Mouse (Mus musculus) midbrain, embryonic 16.5 days (tissue): ENCODE data around the gene Gpr55. TPM values are rescaled to one million over a fixed set of nuclear protein-coding genes. Genes with fewer than 3 reads are reported as not detected.
"Not testable (repeated sequence)": the region's sequence is repeated elsewhere in the genome, so short reads cannot be mapped to it uniquely, and the experiment has no call there.

Source experiments
- ATAC-seq: fragments of 200-750 bp; cut with Nextera tagmentation; 2 replicates; pipeline ENCODE4 v1.8.0; 2017; ENCODE audit warnings: moderate TSS enrichment
- H3K27ac ChIP-seq: fragments of 300-500 bp; sonication (generic); 2 replicates; pipeline ENCODE4 v1.5.1; 2014; ENCODE audit warnings: mild to moderate bottlenecking, low read length, mixed read lengths
- H3K27me3 ChIP-seq: fragments of 300-500 bp; sonication (generic); 2 replicates; pipeline ENCODE4 v1.6.1; 2014; ENCODE audit warnings: low read depth, low read length, mixed read lengths; ENCODE audit not compliant: control insufficient read depth, insufficient read depth
- H3K36me3 ChIP-seq: fragments of 300-500 bp; sonication (generic); 2 replicates; pipeline ENCODE4 v1.6.1; 2014; ENCODE audit warnings: mild to moderate bottlenecking, low read length, moderate library complexity, mixed read lengths; ENCODE audit not compliant: control insufficient read depth, insufficient read depth
- H3K4me1 ChIP-seq: fragments of 300-500 bp; sonication (generic); 2 replicates; pipeline ENCODE4 v1.6.1; 2014; ENCODE audit warnings: mild to moderate bottlenecking, low read length, mixed read lengths; ENCODE audit not compliant: control insufficient read depth, insufficient read depth
- H3K4me2 ChIP-seq: fragments of 300-500 bp; sonication (generic); 2 replicates; pipeline ENCODE4 v1.6.1; 2014; ENCODE audit warnings: mild to moderate bottlenecking, low read length, mixed read lengths
- H3K4me3 ChIP-seq: fragments of 300-500 bp; sonication (generic); 2 replicates; pipeline ENCODE4 v1.5.1; 2014; ENCODE audit warnings: low read depth, mild to moderate bottlenecking, low read length, moderate library complexity, mixed read lengths
- H3K9ac ChIP-seq: fragments of 300-500 bp; sonication (generic); 2 replicates; pipeline ENCODE4 v1.6.1; 2014; ENCODE audit warnings: low read depth, low read length, mixed read lengths
- H3K9me3 ChIP-seq: fragments of 300-500 bp; sonication (generic); replicated peaks from 2 replicates; pipeline ENCODE4 v1.6.1; 2014; ENCODE audit warnings: mild to moderate bottlenecking, low read length, mixed read lengths; ENCODE audit not compliant: control insufficient read depth, poor library complexity, severe bottlenecking
- WGBS: fragments of 180-500 bp; shearing (Covaris S2); extraction: QIAGEN DNeasy Blood & Tissue Kit; methylation state at CpG from one replicate; pipeline ENCODE4 v1.1.7; 2014; 5-methylcytosine and 5-hydroxymethylcytosine counted together
- polyA plus RNA-seq: library from polyadenylated mRNA; unstranded; fragments of >200 nt; fragmentation: Nextera tagmentation; extraction: Ambion mirVana; gene quantifications from 2 replicates; pipeline ENCODE4 v1.2.1, GENCODE M21; 2015

Gpr55 gene
- polyA plus RNA-seq, 1 experiment from 2014 or later, result 0.13 TPM

DNA sequence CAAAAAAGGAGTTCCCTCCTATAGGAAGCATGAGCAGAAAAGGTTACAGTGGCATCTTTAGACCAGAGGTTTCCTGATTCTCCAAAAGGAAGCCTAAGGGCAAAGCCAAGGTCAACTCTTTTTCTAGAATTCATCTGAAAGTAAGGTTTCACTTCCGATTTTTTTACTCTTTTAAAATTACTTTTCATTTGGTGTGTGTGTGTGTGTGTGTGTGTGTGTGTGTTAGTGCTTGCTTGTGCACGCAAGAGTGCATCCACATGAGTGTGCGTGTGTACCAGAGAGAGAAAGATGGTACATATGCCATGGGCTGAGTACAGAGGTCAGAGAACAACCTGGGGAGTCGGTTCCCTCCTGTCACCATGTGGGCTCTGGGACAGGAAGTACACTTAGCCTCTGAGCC lies 28.1 kb upstream of the Gpr55 start:
- ATAC-seq, H3K27ac ChIP-seq, H3K4me1 ChIP-seq, H3K9me3 ChIP-seq, H3K4me2 ChIP-seq, H3K27me3 ChIP-seq, H3K4me3 ChIP-seq, H3K36me3 ChIP-seq, H3K9ac ChIP-seq: not testable (repeated sequence)
- 87% methylated on average over 4 of the region's 4 CpGs for WGBS

- Histone ChIP-seq H3K4me2 (no peak overlapping the region), H3K36me3 (no peaks in the 10 kb centered on the region), H3K4me1 (no peaks in the 10 kb centered on the region), H3K9me3 (no peaks in the 10 kb centered on the region), H3K27ac (no peak overlapping the region), H3K4me3 (no peak overlapping the region), H3K27me3 (no peaks in the 10 kb centered on the region), H3K9ac (no peak overlapping the region)
- no peak for ATAC-seq
- 76% methylated on average over 4 of the region's 4 CpGs for WGBS
These were observed 27.5 kb upstream of the Gpr55 start for GRCm38 (mm10) chr1:85988351-85988750.

DNA sequence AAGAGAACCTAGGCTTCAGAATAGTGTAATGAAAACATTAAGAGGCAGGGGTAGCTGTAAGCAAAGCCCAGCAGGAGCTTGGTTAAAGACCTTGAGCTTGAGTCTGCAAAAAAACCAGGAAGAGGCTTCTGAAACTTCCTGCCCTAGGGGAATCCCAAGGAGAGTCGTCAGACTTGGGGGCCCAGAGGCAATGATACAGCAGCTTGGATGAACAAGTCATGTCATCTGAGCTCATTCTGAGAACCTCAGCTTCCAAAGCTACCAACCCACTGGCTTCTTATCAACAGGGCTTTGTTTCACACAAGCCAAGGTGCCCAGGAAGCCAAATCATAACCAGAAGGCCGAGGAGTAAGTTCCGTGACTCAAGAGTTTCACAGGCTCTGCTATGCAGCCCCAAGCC lies 25.0 kb upstream of the Gpr55 start:
- H3K9me3 ChIP-seq, result no peaks in the 10 kb centered on the region
- H3K4me2 ChIP-seq, result no peak overlapping the region
- H3K27ac ChIP-seq, result no peak overlapping the region
- H3K9ac ChIP-seq, result no peak overlapping the region
- H3K4me3 ChIP-seq, result no peak overlapping the region
- H3K4me1 ChIP-seq, result no peaks in the 10 kb centered on the region
- ATAC-seq, result no peak
- WGBS, result 92% methylated on average over 3 of the region's 3 CpGs
- no peaks in the 10 kb centered on the region for H3K36me3 ChIP-seq
- H3K27me3 ChIP-seq, result no peaks in the 10 kb centered on the region

DNA sequence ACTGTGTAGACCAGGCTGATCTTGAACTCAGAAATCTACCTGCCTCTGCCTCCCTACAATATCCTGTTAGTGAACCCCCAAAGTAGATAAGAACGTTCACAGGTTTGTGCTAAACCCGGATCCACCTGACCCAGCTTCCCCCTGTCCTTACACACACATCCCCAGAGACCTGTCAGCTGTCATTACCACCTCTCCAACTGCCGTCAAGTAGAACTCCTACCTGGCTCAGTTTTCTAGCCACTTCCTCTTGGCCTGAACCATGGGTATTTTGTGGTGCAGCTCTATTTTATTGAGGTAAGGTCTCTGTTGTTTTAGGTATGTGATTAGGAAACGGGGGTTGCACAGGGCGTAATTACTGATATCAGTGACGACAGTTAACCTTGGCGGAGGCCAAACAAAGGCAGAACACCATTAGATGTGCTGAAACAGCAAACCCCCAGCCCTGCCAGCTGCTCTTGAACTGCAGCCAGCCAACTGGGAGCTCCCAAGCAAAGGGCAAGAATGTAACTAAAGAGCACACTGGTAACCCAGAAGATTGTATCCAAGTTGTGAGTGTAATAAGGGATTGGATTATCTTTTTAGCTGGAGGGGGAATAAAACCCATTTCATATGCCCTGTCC lies 21.0 kb upstream of the Gpr55 start:
- no peaks in the 10 kb centered on the region for H3K9me3 ChIP-seq
- H3K4me3 ChIP-seq, result no peak overlapping the region
- no peaks in the 10 kb centered on the region for H3K4me1 ChIP-seq
- H3K4me2 ChIP-seq, result no peak overlapping the region
- ATAC-seq, result no peak
- WGBS, result 77% methylated on average over 7 of the region's 7 CpGs
- H3K9ac ChIP-seq, result no peak overlapping the region
- no peaks in the 10 kb centered on the region for H3K36me3 ChIP-seq
- H3K27me3 ChIP-seq, result no peaks in the 10 kb centered on the region
- no peak overlapping the region for H3K27ac ChIP-seq

DNA sequence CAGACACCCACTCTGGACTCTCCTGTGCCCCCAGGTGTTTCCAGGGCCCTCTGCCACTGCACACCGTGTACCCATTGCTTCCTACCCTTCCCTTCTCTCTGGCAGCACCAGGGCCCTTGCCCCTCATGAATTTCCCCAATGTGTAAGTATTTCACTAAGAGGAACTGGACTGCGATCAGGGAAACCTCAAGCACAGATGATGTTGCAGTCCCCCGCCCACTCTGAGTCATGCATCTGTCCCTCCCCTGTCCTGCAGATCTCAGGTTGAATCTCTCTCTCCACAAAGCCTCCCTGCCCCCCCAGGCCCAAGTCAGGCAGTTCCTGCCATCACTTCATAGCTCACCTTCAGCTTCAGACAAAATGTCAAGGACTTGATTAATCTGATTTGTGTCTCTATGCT lies 16.9 kb upstream of the Gpr55 start:
- no peaks in the 10 kb centered on the region for H3K9me3 ChIP-seq
- H3K27me3 ChIP-seq, result no peaks in the 10 kb centered on the region
- H3K36me3 ChIP-seq, result no peaks in the 10 kb centered on the region
- no peak overlapping the region for H3K4me3 ChIP-seq
- no peak overlapping the region for H3K27ac ChIP-seq
- no peak overlapping the region for H3K9ac ChIP-seq
- 75% methylated on average over 3 of the region's 3 CpGs for WGBS
- H3K4me2 ChIP-seq, result no peak overlapping the region
- H3K4me1 ChIP-seq, result no peaks in the 10 kb centered on the region
- ATAC-seq, result no peak

GRCm38 (mm10) chr1:85973468-85973877 lies 12.7 kb upstream of the Gpr55 start:
- H3K4me2 ChIP-seq, result no peak overlapping the region
- no peaks in the 10 kb centered on the region for H3K9me3 ChIP-seq
- 89% methylated on average over 2 of the region's 2 CpGs for WGBS
- no peak overlapping the region for H3K27ac ChIP-seq
- H3K9ac ChIP-seq, result no peak overlapping the region
- H3K36me3 ChIP-seq, result no peaks in the 10 kb centered on the region
- H3K4me3 ChIP-seq, result no peak overlapping the region
- no peaks in the 10 kb centered on the region for H3K27me3 ChIP-seq
- no peak for ATAC-seq
- no peaks in the 10 kb centered on the region for H3K4me1 ChIP-seq

DNA sequence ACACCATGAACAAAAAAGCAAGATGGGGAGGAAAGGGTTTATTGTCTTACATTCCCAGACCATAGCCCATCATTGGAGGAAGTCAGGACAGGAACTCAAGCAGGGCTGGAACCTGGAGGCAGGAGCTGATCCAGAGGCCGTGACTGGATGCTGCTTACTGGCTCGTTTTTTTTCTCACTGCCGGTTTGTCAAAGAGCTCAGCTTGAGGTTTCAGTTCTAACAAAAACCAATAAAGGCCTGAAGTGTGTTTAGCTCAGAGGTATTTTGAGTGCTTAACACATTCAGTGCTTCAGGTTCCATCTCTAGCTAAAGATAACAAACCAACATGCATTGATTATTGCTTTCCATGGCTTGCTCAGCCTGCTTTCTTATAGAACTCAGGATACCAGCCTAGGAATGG lies 11.5 kb upstream of the Gpr55 start:
- ATAC-seq, result no peak

DNA sequence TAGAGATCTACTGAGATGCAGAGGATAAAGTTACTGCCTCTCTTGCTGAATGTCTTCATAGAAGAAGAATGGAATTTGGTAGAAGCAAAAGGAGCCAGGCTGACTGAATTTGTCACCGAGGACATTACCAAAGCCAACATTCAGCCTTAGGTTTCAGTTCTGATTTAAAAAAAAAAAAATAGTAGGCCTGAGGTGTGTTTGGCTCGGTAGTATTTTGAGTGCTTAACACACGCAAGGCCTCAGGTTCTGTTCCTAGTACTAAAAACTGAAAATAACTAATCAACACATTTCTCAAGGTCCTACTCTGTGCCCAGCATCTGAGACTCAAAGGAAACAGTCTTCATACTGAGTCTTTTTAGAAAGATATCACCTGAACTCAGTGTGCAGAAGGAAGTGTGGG lies 10.3 kb upstream of the Gpr55 start:
- H3K27me3 ChIP-seq, result no peaks in the 10 kb centered on the region
- no peak for ATAC-seq
- 95% methylated on average over 3 of the region's 3 CpGs for WGBS
- no peaks in the 10 kb centered on the region for H3K36me3 ChIP-seq
- H3K4me1 ChIP-seq, result no peaks in the 10 kb centered on the region
- no peak overlapping the region for H3K9ac ChIP-seq
- H3K27ac ChIP-seq, result no peak overlapping the region
- H3K4me3 ChIP-seq, result no peak overlapping the region
- no peak overlapping the region for H3K4me2 ChIP-seq
- no peaks in the 10 kb centered on the region for H3K9me3 ChIP-seq

More for the DNA sequence above, 11.5 kb upstream of the Gpr55 start:
- no peaks in the 10 kb centered on the region for H3K4me1 ChIP-seq
- no peak overlapping the region for H3K27ac ChIP-seq
- no peaks in the 10 kb centered on the region for H3K36me3 ChIP-seq
- no peak overlapping the region for H3K9ac ChIP-seq
- no peaks in the 10 kb centered on the region for H3K9me3 ChIP-seq
- WGBS, result 57% methylated on average over 3 of the region's 3 CpGs
- no peak overlapping the region for H3K4me3 ChIP-seq
- no peak overlapping the region for H3K4me2 ChIP-seq
- H3K27me3 ChIP-seq, result no peaks in the 10 kb centered on the region

DNA sequence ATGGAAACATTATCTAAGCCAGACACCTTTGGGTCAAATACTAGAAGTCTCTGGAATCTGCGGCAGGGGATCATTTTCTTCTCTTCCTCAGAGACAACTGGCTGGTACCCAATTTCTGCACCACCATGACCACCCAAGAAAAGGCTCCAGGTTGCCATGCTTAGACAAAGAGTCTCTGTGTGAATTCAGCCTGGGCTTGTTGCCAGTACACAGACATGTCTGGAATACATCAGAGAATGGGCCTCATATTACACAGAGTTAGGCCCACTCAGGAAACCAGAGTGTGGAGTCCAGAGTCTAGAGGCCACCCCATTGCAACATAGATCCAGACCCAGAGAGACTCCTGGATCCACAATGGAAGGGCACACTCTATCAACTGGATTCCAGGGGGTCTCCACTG lies 8.7 kb upstream of the Gpr55 start:
- ATAC-seq, result peak; percentile 79
- Histone ChIP-seq H3K4me2 (no peak overlapping the region), H3K27me3 (no peaks in the 10 kb centered on the region), H3K4me3 (no peak overlapping the region), H3K9ac (no peak overlapping the region), H3K4me1 (no peaks in the 10 kb centered on the region), H3K27ac (peak overlapping the region; percentile 58; the same call in 1 of the 2 replicates), H3K9me3 (no peaks in the 10 kb centered on the region), H3K36me3 (no peaks in the 10 kb centered on the region)
- 70% methylated on average over 1 of the region's 1 CpGs for WGBS
